Mouse (Mus musculus) intestine, embryonic 16.5 days (tissue): ENCODE results near the gene Gstt1. TPM values are rescaled to one million over a fixed set of nuclear protein-coding genes. Genes with fewer than 3 reads are reported as not detected.
A peak's percentile ranks its signal among the peaks of the same experiment; 100 is the strongest.

Source experiments
- ATAC-seq: fragments of 200-750 bp; cut with Nextera tagmentation; 2 replicates; pipeline ENCODE4 v1.8.0; 2017; ENCODE audit warnings: moderate TSS enrichment, moderate library complexity
- H3K27ac ChIP-seq: fragments of 300-500 bp; sonication (generic); 2 replicates; pipeline ENCODE4 v1.5.1; 2014; ENCODE audit warnings: mild to moderate bottlenecking, low read length
- H3K27me3 ChIP-seq: fragments of 300-500 bp; sonication (generic); replicated peaks from 2 replicates; pipeline ENCODE4 v1.6.1; 2014; ENCODE audit warnings: low read length, control low read depth, mixed read lengths; ENCODE audit not compliant: control insufficient read depth, insufficient read depth
- H3K36me3 ChIP-seq: fragments of 300-500 bp; sonication (generic); 2 replicates; pipeline ENCODE4 v1.6.1; 2014; ENCODE audit warnings: low read length, control low read depth; ENCODE audit not compliant: control insufficient read depth, insufficient read depth
- H3K4me1 ChIP-seq: fragments of 300-500 bp; sonication (generic); 2 replicates; pipeline ENCODE4 v1.6.1; 2014; ENCODE audit warnings: low read length, control low read depth, mixed read lengths; ENCODE audit not compliant: control insufficient read depth, insufficient read depth
- H3K4me2 ChIP-seq: fragments of 300-500 bp; sonication (generic); 2 replicates; pipeline ENCODE4 v1.6.1; 2014; ENCODE audit warnings: low read depth, low read length, control low read depth
- H3K4me3 ChIP-seq: fragments of 300-500 bp; sonication (generic); 2 replicates; pipeline ENCODE4 v1.5.1; 2014; ENCODE audit warnings: mild to moderate bottlenecking, low read length
- H3K9ac ChIP-seq: fragments of 300-500 bp; sonication (generic); 2 replicates; pipeline ENCODE4 v1.6.1; 2014; ENCODE audit warnings: low read depth, low read length
- H3K9me3 ChIP-seq: fragments of 300-500 bp; sonication (generic); 2 replicates; pipeline ENCODE4 v1.6.1; 2016; ENCODE audit warnings: low read length, control low read depth; ENCODE audit not compliant: control insufficient read depth
- WGBS: fragments of 180-500 bp; shearing (Covaris S2); extraction: QIAGEN DNeasy Blood & Tissue Kit; methylation state at CpG from one replicate; pipeline ENCODE4 v1.1.7; 2014; 5-methylcytosine and 5-hydroxymethylcytosine counted together
- polyA plus RNA-seq: library from polyadenylated mRNA; unstranded; fragments of >200 nt; fragmentation: Nextera tagmentation; extraction: Ambion mirVana; gene quantifications from 2 replicates; pipeline ENCODE4 v1.2.1, GENCODE M21; 2015

Gene Gstt1
- polyA plus RNA-seq, 1 experiment from 2014 or later = 19.2 TPM

DNA sequence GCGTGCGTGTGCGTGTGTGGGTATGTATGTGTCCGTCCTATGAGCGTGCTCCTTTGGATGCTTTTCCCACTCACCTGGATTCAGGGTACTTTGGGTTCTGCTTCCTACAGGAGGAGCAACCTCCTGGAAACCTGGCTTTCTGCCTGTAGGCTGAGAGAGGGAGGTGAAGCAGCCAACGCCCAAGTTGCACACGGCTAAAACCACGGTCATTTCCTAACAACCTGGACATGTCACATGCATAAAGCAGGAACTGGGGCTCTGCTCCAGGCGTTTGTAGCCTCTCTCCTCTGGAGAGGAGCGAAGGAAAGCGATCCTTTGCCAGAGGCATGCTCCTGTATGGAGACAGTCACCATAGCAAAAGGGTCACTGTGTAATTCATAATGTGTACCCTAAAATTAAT lies 41.7 kb downstream of the Gstt1 start:
- ATAC-seq = no peak
- no peaks in the 10 kb centered on the region for H3K4me1 ChIP-seq
- WGBS = 90% methylated on average over 11 of the region's 11 CpGs
- no peak overlapping the region for H3K27ac ChIP-seq
- no peaks in the 10 kb centered on the region for H3K27me3 ChIP-seq
- no peaks in the 10 kb centered on the region for H3K9me3 ChIP-seq
- H3K4me2 ChIP-seq = no peak overlapping the region
- H3K36me3 ChIP-seq = peaks cover 20% of the 10 kb centered on the region
- no peak overlapping the region for H3K9ac ChIP-seq
- H3K4me3 ChIP-seq = no peak overlapping the region

DNA sequence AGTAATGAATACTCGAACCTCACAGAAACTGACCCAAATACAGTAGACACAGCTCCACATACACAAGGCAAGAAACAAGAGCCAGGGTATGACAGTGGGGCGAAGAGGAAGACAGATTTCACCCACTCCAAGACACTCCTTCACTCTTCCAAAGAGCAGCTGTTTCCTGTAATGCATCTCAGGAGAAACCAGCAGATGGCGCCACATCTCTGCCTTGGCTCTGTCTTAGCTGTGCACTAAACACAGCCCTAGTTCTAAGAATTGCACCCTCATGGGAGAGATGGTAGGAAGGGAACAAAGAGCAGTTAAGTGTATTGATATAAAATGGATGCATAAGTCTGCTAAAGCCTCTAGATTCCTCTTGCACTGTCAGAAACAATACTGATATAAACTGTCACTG lies 54.4 kb downstream of the Gstt1 start:
- H3K4me1 ChIP-seq = no peaks in the 10 kb centered on the region
- no peak overlapping the region for H3K9ac ChIP-seq
- H3K27me3 ChIP-seq = no peaks in the 10 kb centered on the region
- H3K36me3 ChIP-seq = peaks cover 36% of the 10 kb centered on the region
- no peak overlapping the region for H3K4me3 ChIP-seq
- no peak overlapping the region for H3K27ac ChIP-seq
- no peak overlapping the region for H3K4me2 ChIP-seq
- peak; percentile 84 for ATAC-seq
- 41% methylated on average over 3 of the region's 3 CpGs for WGBS
- no peaks in the 10 kb centered on the region for H3K9me3 ChIP-seq

DNA sequence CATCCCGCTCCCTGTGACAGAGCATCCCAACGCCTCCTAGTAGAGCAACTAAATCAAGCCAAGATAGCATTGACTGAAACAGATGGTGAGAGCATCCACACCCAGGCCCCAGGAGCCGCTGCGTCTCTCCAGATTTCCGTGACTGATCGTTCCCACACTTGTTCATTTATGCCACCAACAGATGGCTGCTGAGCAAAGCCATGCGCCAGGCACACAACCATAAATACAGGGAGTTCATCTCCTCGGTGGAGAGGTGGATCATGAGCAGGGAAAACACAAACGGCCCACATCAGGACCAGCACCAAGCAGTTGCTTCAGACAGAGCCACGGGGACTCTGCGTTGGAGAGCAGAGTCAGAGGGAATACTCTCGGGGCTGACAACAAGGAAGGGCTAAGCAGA lies 55.0 kb downstream of the Gstt1 start:
- WGBS = 90% methylated on average over 12 of the region's 12 CpGs
- no peaks in the 10 kb centered on the region for H3K4me1 ChIP-seq
- no peak overlapping the region for H3K4me3 ChIP-seq
- H3K9ac ChIP-seq = no peak overlapping the region
- no peak overlapping the region for H3K4me2 ChIP-seq
- no peak overlapping the region for H3K27ac ChIP-seq
- ATAC-seq = no peak
- H3K27me3 ChIP-seq = no peaks in the 10 kb centered on the region
- no peaks in the 10 kb centered on the region for H3K9me3 ChIP-seq
- peaks cover 34% of the 10 kb centered on the region for H3K36me3 ChIP-seq

DNA sequence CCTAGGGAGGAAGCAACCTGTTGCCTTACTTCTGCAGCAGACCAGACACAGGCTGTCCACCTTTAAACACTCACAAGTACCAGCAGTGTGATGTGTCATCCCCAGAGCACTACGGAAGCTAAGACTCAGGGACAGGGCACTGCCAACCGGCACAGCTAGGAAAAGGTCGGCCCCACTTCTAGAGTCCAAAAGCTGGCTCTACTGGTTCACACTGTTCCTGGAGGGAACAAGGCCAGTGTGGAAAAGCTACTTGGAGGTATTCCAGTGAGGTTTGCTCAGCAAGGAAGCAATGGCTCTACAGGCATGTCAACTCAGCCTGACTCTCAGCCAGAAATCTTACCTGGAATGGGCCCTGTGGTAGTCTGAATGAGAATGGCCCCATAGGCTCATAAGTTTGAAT lies 57.5 kb downstream of the Gstt1 start:
- H3K9ac ChIP-seq = no peak overlapping the region
- no peak overlapping the region for H3K27ac ChIP-seq
- no peak overlapping the region for H3K4me3 ChIP-seq
- no peaks in the 10 kb centered on the region for H3K27me3 ChIP-seq
- H3K36me3 ChIP-seq = peaks cover 29% of the 10 kb centered on the region
- no peak for ATAC-seq
- no peaks in the 10 kb centered on the region for H3K9me3 ChIP-seq
- WGBS = 89% methylated on average over 3 of the region's 3 CpGs
- H3K4me1 ChIP-seq = no peaks in the 10 kb centered on the region
- no peak overlapping the region for H3K4me2 ChIP-seq

Other genes with a start within 250 kb of the Gstt1 start
- 1.9 and 2.7 TPM in 2 replicates for gene Lrrc75b, start 238.3 kb downstream of the Gstt1 start, polyA plus RNA-seq
- gene Ggt1, start 237.0 kb downstream of the Gstt1 start, polyA plus RNA-seq = 115 and 144 TPM in 2 replicates
- gene Ggt5, start 209.2 kb downstream of the Gstt1 start, polyA plus RNA-seq = 8.6 and 8.8 TPM in 2 replicates
- gene Susd2, start 154.6 kb downstream of the Gstt1 start, polyA plus RNA-seq = 19.1 and 23.3 TPM in 2 replicates
- gene Cabin1, start 34.2 kb downstream of the Gstt1 start, polyA plus RNA-seq = 26.4 and 27.1 TPM in 2 replicates
- gene Ddt, start 25.2 kb downstream of the Gstt1 start, polyA plus RNA-seq = 82.0 and 92.1 TPM in 2 replicates
- gene Gm20441, start 17.6 kb downstream of the Gstt1 start, polyA plus RNA-seq = not detected in 2 replicates
- 49.1 and 53.1 TPM in 2 replicates for gene Gstt3, start 17.2 kb downstream of the Gstt1 start, polyA plus RNA-seq
- gene Gstt4, start 24.0 kb upstream of the Gstt1 start, polyA plus RNA-seq = not detected in 2 replicates
- gene Gstt2, start 38.8 kb upstream of the Gstt1 start, polyA plus RNA-seq = 78.3 and 83.7 TPM in 2 replicates
- gene Mif, start 61.7 kb upstream of the Gstt1 start, polyA plus RNA-seq = 1,982 and 2,201 TPM in 2 replicates
- gene Derl3, start 94.8 kb upstream of the Gstt1 start, polyA plus RNA-seq = 6.8 and 9.7 TPM in 2 replicates
- 149 and 171 TPM in 2 replicates for gene Smarcb1, start 123.0 kb upstream of the Gstt1 start, polyA plus RNA-seq
- gene Chchd10, start 134.5 kb upstream of the Gstt1 start, polyA plus RNA-seq = 252 and 271 TPM in 2 replicates
- gene Mmp11, start 137.9 kb upstream of the Gstt1 start, polyA plus RNA-seq = 23.5 and 25.4 TPM in 2 replicates
- 0.29 and 0.51 TPM in 2 replicates for gene Gm867, start 142.1 kb upstream of the Gstt1 start, polyA plus RNA-seq
- gene Vpreb3, start 144.5 kb upstream of the Gstt1 start, polyA plus RNA-seq = 0.68 TPM in 1 of 2 replicates, not detected in the other
- gene Gm5134, start 155.9 kb upstream of the Gstt1 start, polyA plus RNA-seq = not detected in 2 replicates
- gene Zfp280b, start 234.1 kb upstream of the Gstt1 start, polyA plus RNA-seq = 16.4 and 16.6 TPM in 2 replicates